In the genomic region with DNA sequence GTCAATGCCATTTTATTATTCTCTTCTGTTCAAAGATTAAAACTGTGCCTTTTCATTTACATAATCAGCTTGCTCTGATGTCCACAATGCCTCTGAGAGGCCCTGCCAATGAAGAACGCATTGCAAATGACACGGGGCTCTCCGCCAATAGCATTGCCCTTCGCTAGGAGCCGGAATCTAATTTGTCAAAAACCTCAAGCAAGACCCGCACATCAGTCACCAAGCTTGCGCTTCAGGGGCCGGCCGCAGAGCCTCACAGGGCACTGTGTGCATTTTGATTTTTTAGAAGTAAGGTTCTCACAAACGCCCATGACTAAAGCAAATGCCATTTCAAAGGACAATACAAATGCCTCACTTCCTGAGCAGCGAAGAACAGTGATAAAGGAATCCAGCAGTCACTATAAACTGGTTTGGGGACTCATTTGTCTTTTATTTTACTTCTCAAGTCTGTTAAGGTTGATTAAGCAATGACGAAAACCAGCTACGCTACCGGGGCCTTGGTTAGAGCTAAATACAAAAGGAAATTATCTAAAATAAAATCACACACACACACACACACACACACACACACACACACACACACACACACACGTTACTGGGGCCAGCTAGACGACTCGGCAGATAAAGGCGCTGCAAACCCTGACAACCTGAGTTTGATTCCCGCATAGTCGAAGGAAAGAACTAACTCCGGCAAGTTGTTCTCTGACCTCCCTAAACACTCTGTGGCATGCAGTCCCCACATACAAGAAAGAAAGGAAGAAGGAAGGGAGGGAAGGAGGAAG, we compare ENCODE assay signal across 9 mouse cellular contexts. TPM values are rescaled to one million over a fixed set of nuclear protein-coding genes. Genes with fewer than 3 reads are reported as not detected.
DNase-seq lines count a peak whose midpoint lies in the region; ATAC-seq lines count a peak whose summit lies in the region.
"Had no signal": no experiment of that assay in that cellular context is flagged by ENCODE, and none has a peak within 500 bp of the region (broad histone marks: within the 10 kb centered on the region; RNA-seq: fewer than 3 reads in every experiment).

No protein-coding gene starts in this region.

- H3K27ac ChIP-seq in embryonic facial prominence, embryonic 15.5 days (replicated peaks), result no peak overlapping the region
- peak overlapping the region; percentile 41; the same call in 1 of the 2 replicates for H3K27ac ChIP-seq in hindbrain, embryonic 12.5 days
- peak overlapping the region; percentile 78 for H3K27ac ChIP-seq in midbrain, embryonic 10.5 days (replicated peaks)

- H3K4me3 ChIP-seq in embryonic facial prominence, embryonic 15.5 days (replicated peaks), result peak overlapping the region; percentile 15; the same call in 1 of the 2 replicates
- H3K4me3 ChIP-seq in hindbrain, embryonic 12.5 days, result peak overlapping the region; percentile 24
- H3K4me3 ChIP-seq in midbrain, embryonic 10.5 days, result peak overlapping the region; percentile 49

- DNase-seq in ovary, postnatal 36 days (ENCODE audit: low spot score), result peak; percentile 49
- no peak for DNase-seq in ovary, postnatal 14 days (ENCODE audit: low spot score)
- peak; percentile 45 to 55 for DNase-seq in layer of hippocampus, postnatal 36 days
- DNase-seq in midbrain, embryonic 10.5 days (ENCODE audit: low spot score), result peak; percentile 78
- no peak for DNase-seq in thymus, postnatal 10 days (ENCODE audit: low spot score in 2 of 2)
- DNase-seq in yolk sac, embryonic 10.5 days (ENCODE audit: low spot score), result no peak

- no peak for ATAC-seq in embryonic facial prominence, embryonic 15.5 days (ENCODE audit: insufficient number of reproducible peaks, low FRiP score, low TSS enrichment, low read depth)
- peak; percentile 94 for ATAC-seq in hindbrain, embryonic 12.5 days (ENCODE audit: low FRiP score)

- H3K27me3 ChIP-seq in embryonic facial prominence, embryonic 15.5 days, result no peaks in the 10 kb centered on the region
- H3K27me3 ChIP-seq in hindbrain, embryonic 12.5 days, result no peaks in the 10 kb centered on the region
- no peaks in the 10 kb centered on the region for H3K27me3 ChIP-seq in midbrain, embryonic 10.5 days (ENCODE audit: low read depth, poor library complexity, severe bottlenecking)
- H3K27me3 ChIP-seq: CH12.LX had no signal

- no peaks in the 10 kb centered on the region for H3K36me3 ChIP-seq in embryonic facial prominence, embryonic 15.5 days
- H3K36me3 ChIP-seq in hindbrain, embryonic 12.5 days, result no peaks in the 10 kb centered on the region
- H3K36me3 ChIP-seq in midbrain, embryonic 10.5 days, result no peaks in the 10 kb centered on the region

- peak overlapping the region; percentile 42 for H3K4me2 ChIP-seq in embryonic facial prominence, embryonic 15.5 days (replicated peaks)
- H3K4me2 ChIP-seq in hindbrain, embryonic 12.5 days (replicated peaks), result peak overlapping the region; percentile 53

- 8% methylated on average over 21 of the region's 21 CpGs for WGBS in embryonic facial prominence, embryonic 15.5 days
- WGBS in hindbrain, embryonic 12.5 days, result 12% methylated on average over 21 of the region's 21 CpGs
- WGBS in midbrain, embryonic 10.5 days, result 16% methylated on average over 21 of the region's 21 CpGs

- no peaks in the 10 kb centered on the region for H3K9me3 ChIP-seq in embryonic facial prominence, embryonic 15.5 days (replicated peaks)
- H3K9me3 ChIP-seq in hindbrain, embryonic 12.5 days (replicated peaks), result no peaks in the 10 kb centered on the region
- no peaks in the 10 kb centered on the region for H3K9me3 ChIP-seq in midbrain, embryonic 10.5 days (replicated peaks)

- H3K9ac ChIP-seq in embryonic facial prominence, embryonic 15.5 days, result no peak overlapping the region
- H3K9ac ChIP-seq in hindbrain, embryonic 12.5 days, result peak overlapping the region; percentile 47; the same call in 1 of the 2 replicates

- peaks cover 7% of the 10 kb centered on the region for H3K4me1 ChIP-seq in embryonic facial prominence, embryonic 15.5 days
- H3K4me1 ChIP-seq in hindbrain, embryonic 12.5 days, result peaks cover 4% of the 10 kb centered on the region
- H3K4me1 ChIP-seq in midbrain, embryonic 10.5 days, result peaks cover 20% of the 10 kb centered on the region

RNA-seq across cellular contexts. Expression of a gene that starts 24.4 kb away (rescaled TPM):
- polyA plus RNA-seq in embryonic facial prominence, embryonic 15.5 days (2015; fragmentation: Nextera tagmentation; extraction: Ambion mirVana), result 37.8 and 42.6 TPM in 2 replicates
- 81.2 and 90.2 TPM in 2 replicates for polyA plus RNA-seq in hindbrain, embryonic 12.5 days (2016; fragmentation: Nextera tagmentation; extraction: Ambion mirVana)
- 10 to 100 TPM; 20.7 to 24.3 TPM for total RNA-seq in layer of hippocampus, postnatal 36 days (2021)
- polyA plus RNA-seq in midbrain, embryonic 10.5 days (2016; fragmentation: Nextera tagmentation; extraction: Ambion mirVana), result 30.2 and 47.0 TPM in 2 replicates

Comparison
In these comparisons a context has a peak if more than half of its experiments do, and no peak if none do; other contexts are left out.
1. DNase-seq: peak in ovary, postnatal 36 days (single experiment), layer of hippocampus, postnatal 36 days (2 of 2) and midbrain, embryonic 10.5 days (single experiment); none in ovary, postnatal 14 days (single experiment), thymus, postnatal 10 days (0 of 2) and yolk sac, embryonic 10.5 days (single experiment).
2. Peak in every context shown above with its lines, with median percentiles within 50 percentile points of each other: H3K4me3 ChIP-seq.